Mouse (Mus musculus) testis, postnatal 10 days (tissue): ENCODE measurements around the gene Wdr44.

Experiments
- DNase-seq: peaks from one replicate; pipeline ENCODE4 v3.0.0; 2021; ENCODE audit warnings: low spot score

The Wdr44 gene

GRCm38 (mm10) chrX:23840921-23841320 is 148.1 kb downstream of the Wdr44 start:
- no peak for DNase-seq
